Mouse (Mus musculus) liver, embryonic 14.5 days (tissue): ENCODE measurements around the gene Dixdc1.
A peak's percentile ranks its signal among the peaks of the same experiment; 100 is the strongest.

Experiments
- CTCF ChIP-seq: IDR thresholded peaks from 2 replicates; pipeline ENCODE4 v1.5.1; 2016; ENCODE audit warnings: antibody characterized with exemption, low read depth, control low read depth
- EP300 ChIP-seq: IDR thresholded peaks from 2 replicates; pipeline ENCODE4 v1.6.1; 2016; ENCODE audit warnings: antibody characterized with exemption, low read depth

DNA sequence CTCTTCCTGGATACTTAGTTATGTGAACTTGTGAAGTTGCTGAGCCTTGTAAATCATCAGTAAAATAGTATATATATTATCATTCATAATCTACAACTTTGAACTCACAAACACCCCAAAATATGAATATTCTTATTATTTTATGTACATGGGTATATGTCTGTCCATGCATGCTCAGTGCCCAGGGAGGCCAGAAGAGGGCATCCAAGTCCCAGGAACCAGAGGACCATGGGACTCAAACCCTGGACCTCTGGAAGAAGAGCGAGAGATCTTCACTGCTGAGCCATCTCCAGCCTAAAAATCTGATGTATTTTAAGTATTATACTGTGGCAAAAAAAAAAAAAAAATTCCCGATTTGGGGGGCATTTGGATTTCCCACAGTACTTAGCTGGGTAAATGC lies 30.2 kb downstream of the Dixdc1 start:
- TF ChIP-seq EP300 (no peak), CTCF (peak; percentile 51; the same call in 1 of the 2 replicates)
